Mouse (Mus musculus) liver, postnatal 0 days (tissue): ENCODE data around the gene Btnl1.

Experiments used
- CTCF ChIP-seq: sonication (generic); IDR thresholded peaks from 2 replicates; pipeline ENCODE4 v1.5.1; 2016; ENCODE audit warnings: antibody characterized with exemption, low read depth
- EP300 ChIP-seq: IDR thresholded peaks from 2 replicates; pipeline ENCODE4 v1.6.1; 2016; ENCODE audit warnings: antibody characterized with exemption, low read depth, mild to moderate bottlenecking

DNA sequence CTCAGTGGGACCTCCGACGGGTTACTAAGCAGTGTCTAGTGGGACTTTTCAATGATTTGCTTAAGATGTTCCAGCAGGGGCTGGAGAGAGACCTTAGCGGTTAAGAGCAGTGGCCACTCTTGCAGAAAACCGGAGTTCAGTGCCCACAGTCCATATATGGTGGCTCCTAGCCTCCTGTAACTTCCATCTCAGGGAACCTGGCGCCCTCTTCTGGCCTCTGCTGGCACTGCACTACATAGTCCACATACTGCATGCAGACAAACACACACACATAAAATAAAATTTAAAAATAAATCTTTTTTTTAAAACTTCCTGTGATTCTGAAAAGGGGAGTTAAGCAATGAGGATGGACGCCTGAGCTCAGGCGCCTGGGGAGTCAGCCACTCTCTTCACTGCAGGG is 6.3 kb downstream of the Btnl1 start:
- TF ChIP-seq CTCF (peak; percentile 55), EP300 (no peak)
